In genomic region chr6:116821215-116821912, GRCm38 (mm10) we compare ENCODE assay signal across 8 mouse cellular contexts.
DNase-seq lines count a peak whose midpoint lies in the region; ATAC-seq and TF ChIP-seq lines count a peak whose summit lies in the region.

No protein-coding gene starts in this region.

- DNase-seq in gastrocnemius, adult 18-20 months (ENCODE audit: low spot score) = peak; percentile 28
- DNase-seq in gastrocnemius, postnatal 10 days = no peak
- peak; percentile 51 for DNase-seq in Patski (ENCODE audit: low read depth, low spot score)
- peak; percentile 46 for DNase-seq in forebrain, postnatal 0 days
- peak; percentile 14 for DNase-seq in kidney, adult 9 months
- DNase-seq in thymus, postnatal 0 days (ENCODE audit: low spot score) = no peak

- H3K4me1 ChIP-seq in forebrain, postnatal 0 days (ENCODE audit: insufficient read depth) = peaks cover 17% of the 10 kb centered on the region
- H3K4me1 ChIP-seq in midbrain, embryonic 15.5 days = peaks cover 13% of the 10 kb centered on the region

- peak overlapping the region; percentile 71 for H3K27ac ChIP-seq in forebrain, postnatal 0 days (ENCODE audit: low read depth, low read length)
- H3K27ac ChIP-seq in midbrain, embryonic 15.5 days = peak overlapping the region; percentile 79

- no peak overlapping the region for H3K4me2 ChIP-seq in forebrain, postnatal 0 days (ENCODE audit: low read depth)
- peak overlapping the region; percentile 32 for H3K4me2 ChIP-seq in midbrain, embryonic 15.5 days

- WGBS in forebrain, postnatal 0 days = 35% methylated on average over 12 of the region's 12 CpGs
- 17% methylated on average over 12 of the region's 12 CpGs for WGBS in midbrain, embryonic 15.5 days

- CTCF ChIA-PET in Patski (lab: Charles Lee) = interaction anchor here (1.0 to 2.2 kb wide), 2 partner anchors 10 to 233 kb away, joined by 3 to 9 read pairs; no protein-coding TSS in a partner anchor

- no peak for TF ChIP-seq CTCF in Patski (IDR thresholded peaks at IDR 0.05)
- no peak for TF ChIP-seq CTCF in forebrain, postnatal 0 days (IDR thresholded peaks at IDR 0.05; ENCODE audit: low read depth)

- POLR2A ChIA-PET in Patski (lab: Charles Lee) = no interaction called here

- in situ Hi-C loops in Patski (cut with MboI; ENCODE audit: low pct_unique_long_range_greater_than_20kb) = no loop called here

- H3K27me3 ChIP-seq in Patski = no peaks in the 10 kb centered on the region
- no peaks in the 10 kb centered on the region for H3K27me3 ChIP-seq in forebrain, postnatal 0 days (ENCODE audit: insufficient read depth, low read length)
- H3K27me3 ChIP-seq in midbrain, embryonic 15.5 days (replicated peaks) = no peaks in the 10 kb centered on the region

- ATAC-seq in Patski = peak; percentile 26
- peak; percentile 88 for ATAC-seq in forebrain, postnatal 0 days
- ATAC-seq in midbrain, embryonic 15.5 days (replicated peaks) = peak; percentile 91
- no peak for ATAC-seq in monocyte, adult 5-6 weeks (replicated peaks; ENCODE audit: insufficient number of reproducible peaks, low FRiP score, low TSS enrichment, poor library complexity, severe bottlenecking)

- H3K9me3 ChIP-seq in forebrain, postnatal 0 days (ENCODE audit: low read length) = no peaks in the 10 kb centered on the region
- H3K9me3 ChIP-seq in midbrain, embryonic 15.5 days = no peaks in the 10 kb centered on the region

- H3K9ac ChIP-seq in forebrain, postnatal 0 days = no peak overlapping the region
- no peak overlapping the region for H3K9ac ChIP-seq in midbrain, embryonic 15.5 days

- no peaks in the 10 kb centered on the region for H3K36me3 ChIP-seq in forebrain, postnatal 0 days (ENCODE audit: insufficient read depth)
- H3K36me3 ChIP-seq in midbrain, embryonic 15.5 days (replicated peaks) = no peaks in the 10 kb centered on the region

- H3K4me3 ChIP-seq in forebrain, postnatal 0 days (ENCODE audit: low read depth, low read length) = no peak overlapping the region
- no peak overlapping the region for H3K4me3 ChIP-seq in midbrain, embryonic 15.5 days

Comparison
In these comparisons a context has a peak if more than half of its experiments do, and no peak if none do; other contexts are left out.
1. DNase-seq: peak in gastrocnemius, adult 18-20 months (single experiment), Patski (single experiment), forebrain, postnatal 0 days (single experiment) and kidney, adult 9 months (single experiment); none in gastrocnemius, postnatal 10 days (single experiment) and thymus, postnatal 0 days (single experiment).